ENCODE assay signal across 8 mouse cellular contexts in genomic region chr6:37714223-37714928, GRCm38 (mm10).
DNase-seq lines count a peak whose midpoint lies in the region; ATAC-seq and TF ChIP-seq lines count a peak whose summit lies in the region.

No protein-coding gene starts in this region.

- intact Hi-C loops in left cerebral cortex, postnatal 36 days (cut with DNase I), result no loop called here

- no peak for TF ChIP-seq POLR2A in MEL (IDR thresholded peaks at IDR 0.05; ENCODE audit: control insufficient read depth in 1 of 2, insufficient read depth in 1 of 2, low read depth in 1 of 2, low read length in 2 of 2, poor library complexity in 1 of 2)

- peaks cover 15% of the 10 kb centered on the region for H3K4me1 ChIP-seq in hindbrain, embryonic 10.5 days (replicated peaks)
- peaks cover 3% of the 10 kb centered on the region; the same call in 1 of the 2 replicates for H3K4me1 ChIP-seq in hindbrain, embryonic 11.5 days (replicated peaks; ENCODE audit: control insufficient read depth, insufficient read depth, low read length)
- no peaks in the 10 kb centered on the region for H3K4me1 ChIP-seq in MEL (ENCODE audit: control insufficient read depth in 1 of 2, insufficient read depth in 2 of 2, low read length in 2 of 2)
- no peaks in the 10 kb centered on the region for H3K4me1 ChIP-seq in embryonic facial prominence, embryonic 11.5 days (ENCODE audit: control insufficient read depth, insufficient read depth, low read length)

- no peak overlapping the region for H3K4me3 ChIP-seq in hindbrain, embryonic 10.5 days
- no peak overlapping the region for H3K4me3 ChIP-seq in hindbrain, embryonic 11.5 days (ENCODE audit: low read depth, low read length)
- no peak overlapping the region for H3K4me3 ChIP-seq in MEL (ENCODE audit: control insufficient read depth in 1 of 2, insufficient read depth in 1 of 2, low read depth in 2 of 2, low read length in 2 of 2)
- H3K4me3 ChIP-seq in embryonic facial prominence, embryonic 11.5 days (ENCODE audit: low read depth, low read length), result no peak overlapping the region

- no peak for ATAC-seq in hindbrain, embryonic 11.5 days (ENCODE audit: low FRiP score)
- 0 out of 2 replicates have a peak, but pooled peaks have one; percentile 29 for ATAC-seq in embryonic facial prominence, embryonic 11.5 days (replicated peaks; ENCODE audit: insufficient number of reproducible peaks, low FRiP score, low TSS enrichment, low read depth)
- no peak for ATAC-seq in erythroid progenitor cell, adult 5-6 weeks (replicated peaks; ENCODE audit: low FRiP score, poor library complexity, severe bottlenecking)

- 14% methylated on average over 6 of the region's 6 CpGs for WGBS in hindbrain, embryonic 10.5 days
- WGBS in hindbrain, embryonic 11.5 days, result 18% methylated on average over 6 of the region's 6 CpGs
- WGBS in embryonic facial prominence, embryonic 11.5 days, result 23% methylated on average over 6 of the region's 6 CpGs

- H3K36me3 ChIP-seq in hindbrain, embryonic 10.5 days, result no peaks in the 10 kb centered on the region
- H3K36me3 ChIP-seq in hindbrain, embryonic 11.5 days (ENCODE audit: control insufficient read depth, insufficient read depth, low read length), result no peaks in the 10 kb centered on the region
- H3K36me3 ChIP-seq in MEL (ENCODE audit: control insufficient read depth in 1 of 2, insufficient read depth in 2 of 2, low read length in 2 of 2), result no peaks in the 10 kb centered on the region
- no peaks in the 10 kb centered on the region for H3K36me3 ChIP-seq in embryonic facial prominence, embryonic 11.5 days (replicated peaks; ENCODE audit: control insufficient read depth, insufficient read depth, low read depth, low read length)

- H3K27me3 ChIP-seq in hindbrain, embryonic 10.5 days (ENCODE audit: insufficient read depth, poor library complexity, severe bottlenecking), result no peaks in the 10 kb centered on the region
- no peaks in the 10 kb centered on the region for H3K27me3 ChIP-seq in hindbrain, embryonic 11.5 days (ENCODE audit: control insufficient read depth, insufficient read depth, low read length)
- H3K27me3 ChIP-seq in MEL (ENCODE audit: control insufficient read depth in 1 of 2, insufficient read depth in 2 of 2, low read length in 2 of 2), result no peaks in the 10 kb centered on the region; a peak in 1 of 4 replicates
- H3K27me3 ChIP-seq in embryonic facial prominence, embryonic 11.5 days (ENCODE audit: control insufficient read depth, insufficient read depth, low read length), result no peaks in the 10 kb centered on the region

- H3K9ac ChIP-seq in hindbrain, embryonic 11.5 days (ENCODE audit: low read depth, low read length), result no peak overlapping the region
- no peak overlapping the region for H3K9ac ChIP-seq in MEL (ENCODE audit: control insufficient read depth, low read depth, low read length, poor library complexity, severe bottlenecking)
- H3K9ac ChIP-seq in embryonic facial prominence, embryonic 11.5 days (replicated peaks; ENCODE audit: low read length), result no peak overlapping the region

- H3K27ac ChIP-seq in hindbrain, embryonic 10.5 days, result peak overlapping the region; percentile 62
- no peak overlapping the region for H3K27ac ChIP-seq in hindbrain, embryonic 11.5 days (ENCODE audit: low read depth, low read length)
- no peak overlapping the region for H3K27ac ChIP-seq in MEL (ENCODE audit: control insufficient read depth, low read depth, low read length)
- H3K27ac ChIP-seq in embryonic facial prominence, embryonic 11.5 days (replicated peaks; ENCODE audit: low read depth, low read length), result no peak overlapping the region

- TF ChIP-seq CTCF in MEL (IDR thresholded peaks at IDR 0.05 in 2 of 3, conservative IDR thresholded peaks at IDR 0.05 in 1 of 3; ENCODE audit: control insufficient read depth in 1 of 3, insufficient read depth in 1 of 3, low read depth in 2 of 3, low read length in 3 of 3, poor library complexity in 1 of 3, severe bottlenecking in 1 of 3), result no peak

- no peaks in the 10 kb centered on the region for H3K79me2 ChIP-seq in MEL (ENCODE audit: control insufficient read depth, insufficient read depth, low read length, poor library complexity)

- no peak for TF ChIP-seq RAD21 in MEL (IDR thresholded peaks at IDR 0.05; ENCODE audit: low read depth, low read length)

- no peak for TF ChIP-seq EP300 in MEL (IDR thresholded peaks at IDR 0.05; ENCODE audit: low read depth in 1 of 2, low read length in 2 of 2)

- no peaks in the 10 kb centered on the region for H3K9me3 ChIP-seq in hindbrain, embryonic 10.5 days
- no peaks in the 10 kb centered on the region for H3K9me3 ChIP-seq in hindbrain, embryonic 11.5 days (ENCODE audit: control insufficient read depth, low read length)
- H3K9me3 ChIP-seq in MEL (replicated peaks; ENCODE audit: insufficient read depth, low read length), result no peaks in the 10 kb centered on the region
- H3K9me3 ChIP-seq in embryonic facial prominence, embryonic 11.5 days (replicated peaks; ENCODE audit: control insufficient read depth, low read length), result no peaks in the 10 kb centered on the region

- H3K4me2 ChIP-seq in hindbrain, embryonic 11.5 days (replicated peaks; ENCODE audit: low read depth, low read length), result no peak overlapping the region
- H3K4me2 ChIP-seq in embryonic facial prominence, embryonic 11.5 days (ENCODE audit: low read depth, low read length), result no peak overlapping the region

- DNase-seq in hindbrain, embryonic 10.5 days (ENCODE audit: low spot score), result peak; percentile 6
- no peak for DNase-seq in hindbrain, embryonic 11.5 days (ENCODE audit: low spot score)
- peak; percentile 32 for DNase-seq in MEL (ENCODE audit: low read depth, low spot score)
- no peak for DNase-seq in embryonic facial prominence, embryonic 11.5 days (ENCODE audit: low spot score)
- DNase-seq in naive thymus-derived CD4-positive, alpha-beta T cell, adult 2 months (ENCODE audit: low read depth), result peak; percentile 79
- no peak for DNase-seq in urinary bladder, postnatal 36 days (ENCODE audit: low spot score in 2 of 2)
- no peak for DNase-seq in left cerebral cortex, postnatal 36 days (ENCODE audit: low spot score in 2 of 2)

TF ChIP-seq in MEL, 35 proteins besides CTCF, POLR2A, EP300 and RAD21:
- TF ChIP-seq UBTF (IDR thresholded peaks at IDR 0.05; ENCODE audit: borderline replicate concordance, insufficient read depth, low read depth, low read length), result no peak
- no peak for TF ChIP-seq RCOR1 (IDR thresholded peaks at IDR 0.05; ENCODE audit: low read depth, low read length)
- TF ChIP-seq POLR2AphosphoS2 (IDR thresholded peaks at IDR 0.05; ENCODE audit: low read length), result no peak
- TF ChIP-seq USF1 (IDR thresholded peaks at IDR 0.05; ENCODE audit: low read depth, low read length), result no peak
- TF ChIP-seq POLR2AphosphoS5 (IDR thresholded peaks at IDR 0.05; ENCODE audit: borderline replicate concordance, low read depth, low read length), result no peak
- TF ChIP-seq MXI1 (IDR thresholded peaks at IDR 0.05; ENCODE audit: low read depth, low read length), result no peak
- no peak for TF ChIP-seq TAL1 (IDR thresholded peaks at IDR 0.05; ENCODE audit: low read length)
- TF ChIP-seq GABPA (IDR thresholded peaks at IDR 0.05; ENCODE audit: low read depth, low read length), result no peak
- TF ChIP-seq ZMIZ1 (IDR thresholded peaks at IDR 0.05; ENCODE audit: low read depth, low read length), result no peak
- no peak for TF ChIP-seq USF2 (IDR thresholded peaks at IDR 0.05; ENCODE audit: borderline replicate concordance in 1 of 2, insufficient read depth in 1 of 2, low read depth in 1 of 2, low read length in 2 of 2)
- TF ChIP-seq NRF1 (IDR thresholded peaks at IDR 0.05; ENCODE audit: insufficient read depth, low read depth, low read length, poor library complexity, severe bottlenecking), result no peak
- TF ChIP-seq KAT2A (conservative IDR thresholded peaks at IDR 0.05; ENCODE audit: low read depth, low read length), result no peak

Comparison
In these comparisons a context has a peak if more than half of its experiments do, and no peak if none do; other contexts are left out.
1. DNase-seq: peak in hindbrain, embryonic 10.5 days (single experiment), MEL (single experiment) and naive thymus-derived CD4-positive, alpha-beta T cell, adult 2 months (single experiment); none in hindbrain, embryonic 11.5 days (single experiment), embryonic facial prominence, embryonic 11.5 days (single experiment), urinary bladder, postnatal 36 days (0 of 2) and left cerebral cortex, postnatal 36 days (0 of 2).